Mouse (Mus musculus) kidney, adult 2 months (tissue): Measurements from ENCODE around the gene Cdh15. TPM values are rescaled to one million over a fixed set of nuclear protein-coding genes. Genes with fewer than 3 reads are reported as not detected.

Experiments
- DNase-seq: peaks from one replicate; pipeline ENCODE4 v3.0.0; 2021
- H3K27ac ChIP-seq: fragments of 200-500 bp; 2 replicates; pipeline ENCODE4 v1.5.1; 2012; ENCODE audit warnings: low read depth, low read length, control low read depth, inconsistent platforms; ENCODE audit not compliant: insufficient read depth
- H3K27me3 ChIP-seq: fragments of 200-500 bp; replicated peaks from 2 replicates; pipeline ENCODE4 v1.6.1; 2012; ENCODE audit warnings: mild to moderate bottlenecking, moderate library complexity, low read length, inconsistent platforms; ENCODE audit not compliant: control insufficient read depth, insufficient read depth
- H3K36me3 ChIP-seq: fragments of 200-500 bp; 2 replicates; pipeline ENCODE4 v1.6.1; 2012; ENCODE audit warnings: mild to moderate bottlenecking, moderate library complexity, low read length, inconsistent platforms; ENCODE audit not compliant: control insufficient read depth, insufficient read depth
- H3K4me1 ChIP-seq: fragments of 200-500 bp; 2 replicates; pipeline ENCODE4 v1.6.1; 2011; ENCODE audit warnings: low read length; ENCODE audit not compliant: control insufficient read depth, insufficient read depth
- H3K4me3 ChIP-seq: fragments of 200-500 bp; 2 replicates; pipeline ENCODE4 v1.5.1; 2011; ENCODE audit warnings: mild to moderate bottlenecking, low read depth, low read length, control low read depth; ENCODE audit not compliant: insufficient read depth
- CTCF ChIP-seq: fragments of 200-500 bp; conservative IDR thresholded peaks from 2 replicates; pipeline ENCODE4 v1.5.1; 2011; ENCODE audit warnings: low read depth, mild to moderate bottlenecking, control low read depth, low read length, moderate library complexity, mixed read lengths; ENCODE audit not compliant: insufficient read depth, insufficient read length
- POLR2A ChIP-seq: fragments of 200-500 bp; IDR thresholded peaks from one replicate; pipeline ENCODE4 v1.6.1; 2011; ENCODE audit warnings: low read depth, low read length, control low read depth
- WGBS: fragments of 180-500 bp; shearing (Covaris S2); methylation state at CpG from one replicate; pipeline ENCODE4 v1.1.7; 2018; 5-methylcytosine and 5-hydroxymethylcytosine counted together
- polyA plus RNA-seq: library from polyadenylated mRNA; depleted of rRNA; stranded (reverse); fragments of >200 nt; gene quantifications from 2 replicates; pipeline ENCODE4 v1.2.3, GENCODE M21; 2012

Cdh15 gene
- polyA plus RNA-seq, 1 experiment = 0.11 TPM

GRCm38 (mm10) chr8:122891440-122891839 is 43.7 kb downstream of the Cdh15 start:
- H3K4me3 ChIP-seq = no peak overlapping the region
- H3K36me3 ChIP-seq = peaks cover 16% of the 10 kb centered on the region
- no peak for DNase-seq
- H3K4me1 ChIP-seq = no peaks in the 10 kb centered on the region
- H3K27me3 ChIP-seq = no peaks in the 10 kb centered on the region
- TF ChIP-seq POLR2A (no peak), CTCF (peak; percentile 40)
- 83% methylated on average over 12 of the region's 12 CpGs for WGBS
- no peak overlapping the region for H3K27ac ChIP-seq

DNA sequence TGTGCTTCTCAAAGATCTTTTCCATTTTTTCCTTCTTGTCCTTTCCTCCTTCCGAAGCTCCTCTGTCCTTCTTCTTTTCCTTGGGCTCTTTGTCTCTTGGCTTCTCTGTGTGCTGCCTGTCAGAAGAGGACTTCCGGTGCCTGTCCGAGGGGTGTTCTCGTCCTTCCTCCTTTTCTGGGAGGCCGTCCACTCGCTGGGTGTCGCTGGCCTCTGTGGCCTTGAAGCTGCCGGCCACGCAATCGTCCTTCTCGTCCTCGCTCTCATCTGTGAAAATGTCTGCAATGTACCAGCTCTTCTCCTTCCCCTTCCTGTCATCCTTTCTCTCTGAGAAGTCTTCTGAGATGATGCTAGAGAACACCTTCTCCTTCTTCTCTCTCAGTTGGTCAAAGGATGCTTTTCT is 45.7 kb downstream of the Cdh15 start:
- 86% methylated on average over 12 of the region's 12 CpGs for WGBS
- Histone ChIP-seq H3K4me1 (no peaks in the 10 kb centered on the region), H3K4me3 (no peak overlapping the region), H3K36me3 (peaks cover 17% of the 10 kb centered on the region), H3K27ac (no peak overlapping the region), H3K27me3 (no peaks in the 10 kb centered on the region)
- no peak for TF ChIP-seq CTCF
- TF ChIP-seq POLR2A = no peak
- no peak for DNase-seq

GRCm38 (mm10) chr8:122896317-122896716 is 48.6 kb downstream of the Cdh15 start:
- no peak overlapping the region for H3K4me3 ChIP-seq
- H3K27me3 ChIP-seq = no peaks in the 10 kb centered on the region
- no peak for TF ChIP-seq POLR2A
- no peak for TF ChIP-seq CTCF
- no peak overlapping the region for H3K27ac ChIP-seq
- no peaks in the 10 kb centered on the region; the same call in 1 of the 2 replicates for H3K4me1 ChIP-seq
- peaks cover 17% of the 10 kb centered on the region for H3K36me3 ChIP-seq
- no peak for DNase-seq
- WGBS = 93% methylated on average over 11 of the region's 11 CpGs

- no peak for DNase-seq
- no peak overlapping the region for H3K4me3 ChIP-seq
- no peak overlapping the region for H3K27ac ChIP-seq
- WGBS = 94% methylated on average over 8 of the region's 8 CpGs
- H3K36me3 ChIP-seq = peaks cover 17% of the 10 kb centered on the region
- no peaks in the 10 kb centered on the region; the same call in 1 of the 2 replicates for H3K4me1 ChIP-seq
- no peaks in the 10 kb centered on the region for H3K27me3 ChIP-seq
- TF ChIP-seq POLR2A (no peak), CTCF (no peak)
These were observed 49.4 kb downstream of the Cdh15 start for GRCm38 (mm10) chr8:122897200-122897599.

DNA sequence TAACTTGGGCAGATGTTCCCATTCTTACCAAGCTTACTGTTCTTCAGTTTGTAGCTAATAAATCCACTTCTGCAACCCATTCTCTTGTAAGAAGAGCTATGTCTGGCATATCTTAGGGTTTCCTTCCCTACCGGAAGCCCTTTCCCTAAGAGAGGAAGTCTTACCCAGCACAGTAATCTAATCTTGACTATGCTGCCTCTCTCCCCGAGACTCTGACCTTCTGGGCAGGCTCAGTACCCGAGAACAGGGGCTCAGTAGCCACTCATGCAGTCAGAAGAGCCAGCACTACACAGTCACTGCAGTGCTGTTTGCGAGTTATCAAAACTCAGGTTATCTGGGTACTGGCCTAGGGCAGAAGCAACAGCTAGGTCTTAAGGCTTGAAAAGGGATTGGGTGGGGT is 50.3 kb downstream of the Cdh15 start:
- TF ChIP-seq CTCF = no peak
- no peak for TF ChIP-seq POLR2A
- Histone ChIP-seq H3K27ac (no peak overlapping the region), H3K4me3 (no peak overlapping the region), H3K27me3 (no peaks in the 10 kb centered on the region), H3K4me1 (peaks cover 3% of the 10 kb centered on the region; the same call in 1 of the 2 replicates), H3K36me3 (peaks cover 17% of the 10 kb centered on the region)
- peak; percentile 25 for DNase-seq
- 62% methylated on average over 4 of the region's 4 CpGs for WGBS

GRCm38 (mm10) chr8:122898473-122898872 is 50.7 kb downstream of the Cdh15 start:
- no peak for DNase-seq
- Histone ChIP-seq H3K36me3 (peaks cover 16% of the 10 kb centered on the region), H3K27ac (no peak overlapping the region), H3K4me3 (no peak overlapping the region), H3K27me3 (no peaks in the 10 kb centered on the region), H3K4me1 (peaks cover 3% of the 10 kb centered on the region; the same call in 1 of the 2 replicates)
- WGBS = 87% methylated on average over 12 of the region's 12 CpGs
- TF ChIP-seq CTCF (no peak; the same call in 1 of the 2 replicates), POLR2A (no peak)

- no peak for DNase-seq
- WGBS = 80% methylated on average over 5 of the region's 5 CpGs
- no peaks in the 10 kb centered on the region for H3K27me3 ChIP-seq
- peaks cover 16% of the 10 kb centered on the region for H3K36me3 ChIP-seq
- H3K27ac ChIP-seq = no peak overlapping the region
- no peak overlapping the region for H3K4me3 ChIP-seq
- H3K4me1 ChIP-seq = peaks cover 3% of the 10 kb centered on the region; the same call in 1 of the 2 replicates
- TF ChIP-seq CTCF = no peak
- no peak for TF ChIP-seq POLR2A
These were observed 51.3 kb downstream of the Cdh15 start for GRCm38 (mm10) chr8:122899085-122899484.
